Comparison of ENCODE assay signal across 14 mouse cellular contexts in the genomic region with DNA sequence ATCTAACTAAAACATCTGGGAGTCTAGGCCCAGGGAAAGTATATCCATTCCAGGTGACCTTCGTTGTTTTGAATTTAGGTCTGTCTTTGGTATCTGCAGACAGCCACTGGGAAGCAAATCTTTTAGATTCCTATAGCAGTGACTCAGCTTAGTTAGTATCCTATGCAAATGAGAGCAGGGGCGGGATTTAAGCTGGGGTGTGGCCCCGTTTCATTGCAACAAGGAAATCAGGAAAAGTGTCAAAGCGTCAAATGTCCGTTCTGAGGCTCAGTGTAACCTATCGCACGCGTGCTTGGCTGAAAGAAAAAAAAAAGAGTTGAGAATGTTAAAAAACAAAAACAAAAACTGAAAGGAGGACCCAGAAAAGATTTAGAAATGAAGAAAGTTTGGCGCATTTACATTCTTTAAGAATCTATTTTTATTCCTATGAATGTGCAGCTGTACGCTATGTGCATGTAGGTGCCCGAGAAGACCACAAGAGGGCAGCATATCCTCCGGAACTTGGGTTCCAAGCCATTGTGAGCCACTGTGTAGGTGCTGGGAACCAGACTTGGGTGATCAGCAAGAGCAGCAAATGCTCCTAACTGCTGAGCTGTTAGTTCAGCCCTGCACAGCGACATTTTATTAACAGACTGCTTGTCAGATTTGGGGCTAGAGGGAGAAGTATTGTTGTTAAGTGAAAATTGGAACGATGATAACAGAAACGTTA. TPM values are rescaled to one million over a fixed set of nuclear protein-coding genes. Genes with fewer than 3 reads are reported as not detected.
DNase-seq lines count a peak whose midpoint lies in the region; ATAC-seq and TF ChIP-seq lines count a peak whose summit lies in the region.
"Had no signal": no experiment of that assay in that cellular context is flagged by ENCODE, and none has a peak within 500 bp of the region (broad histone marks: within the 10 kb centered on the region; RNA-seq: fewer than 3 reads in every experiment).

No protein-coding gene starts in this region.

- TF ChIP-seq POLR2A in cerebellum, adult 2 months (IDR thresholded peaks at IDR 0.05; ENCODE audit: borderline replicate concordance, insufficient read depth, low read length) = no peak

- no peak for ATAC-seq in cerebellum, adult (ENCODE audit: insufficient number of reproducible peaks, low FRiP score, low TSS enrichment)
- ATAC-seq in limb, embryonic 12.5 days (ENCODE audit: insufficient number of reproducible peaks, insufficient read depth, low FRiP score, low TSS enrichment, low read depth) = no peak
- ATAC-seq in G1E (ENCODE audit: extremely low read depth, insufficient number of reproducible peaks, low FRiP score, poor library complexity, severe bottlenecking) = no peak
- ATAC-seq: forebrain, embryonic 16.5 days had no signal

- WGBS in cerebellum, adult 2 months = 94% methylated on average over 15 of the region's 15 CpGs
- WGBS in limb, embryonic 12.5 days = 85% methylated on average over 15 of the region's 15 CpGs
- 85% methylated on average over 15 of the region's 15 CpGs for WGBS in limb, embryonic 10.5 days

- TF ChIP-seq CTCF in cerebellum, adult 2 months (IDR thresholded peaks at IDR 0.05; ENCODE audit: borderline replicate concordance, insufficient read depth, low read depth, low read length) = peak; percentile 36; the same call in 1 of the 2 replicates
- TF ChIP-seq CTCF in G1E (IDR thresholded peaks at IDR 0.05; ENCODE audit: low read depth, low read length) = 0 out of 2 replicates have a peak, but pooled peaks have one; percentile 23

- H3K27me3 ChIP-seq in cerebellum, adult 2 months (ENCODE audit: control insufficient read depth, insufficient read depth, low read length) = no peaks in the 10 kb centered on the region
- peaks cover 2% of the 10 kb centered on the region; the same call in 1 of the 2 replicates for H3K27me3 ChIP-seq in limb, embryonic 12.5 days
- 0 out of 2 replicates have a peak, but pooled peaks cover 5% of the 10 kb centered on the region for H3K27me3 ChIP-seq in limb, embryonic 10.5 days (ENCODE audit: low read depth, poor library complexity, severe bottlenecking)
- no peaks in the 10 kb centered on the region for H3K27me3 ChIP-seq in G1E (ENCODE audit: insufficient read depth, low read length)
- H3K27me3 ChIP-seq: lung, embryonic 15.5 days had no signal

- H3K9me3 ChIP-seq in limb, embryonic 12.5 days = peaks cover 4% of the 10 kb centered on the region; the same call in 1 of the 2 replicates
- H3K9me3 ChIP-seq in limb, embryonic 10.5 days (replicated peaks) = no peaks in the 10 kb centered on the region
- H3K9me3 ChIP-seq in G1E (replicated peaks) = peaks cover 30% of the 10 kb centered on the region
- H3K9me3 ChIP-seq: lung, embryonic 15.5 days had no signal

- H3K4me1 ChIP-seq in cerebellum, adult 2 months (ENCODE audit: control insufficient read depth, insufficient read depth, low read length) = peaks cover 3% of the 10 kb centered on the region; the same call in 1 of the 2 replicates
- H3K4me1 ChIP-seq in limb, embryonic 12.5 days (replicated peaks) = peaks cover 21% of the 10 kb centered on the region
- H3K4me1 ChIP-seq in limb, embryonic 10.5 days = peaks cover 26% of the 10 kb centered on the region
- H3K4me1 ChIP-seq in G1E (ENCODE audit: insufficient read depth, low read depth, low read length) = no peaks in the 10 kb centered on the region

- no peaks in the 10 kb centered on the region for H3K36me3 ChIP-seq in limb, embryonic 12.5 days
- H3K36me3 ChIP-seq in limb, embryonic 10.5 days = no peaks in the 10 kb centered on the region
- no peaks in the 10 kb centered on the region for H3K36me3 ChIP-seq in G1E (replicated peaks)
- H3K36me3 ChIP-seq: lung, embryonic 15.5 days had no signal

- no peak overlapping the region for H3K4me3 ChIP-seq in cerebellum, adult 2 months (replicated peaks; ENCODE audit: insufficient read depth, low read depth, low read length)
- no peak overlapping the region for H3K4me3 ChIP-seq in limb, embryonic 12.5 days (replicated peaks)
- H3K4me3 ChIP-seq in limb, embryonic 10.5 days = no peak overlapping the region
- no peak overlapping the region for H3K4me3 ChIP-seq in G1E (ENCODE audit: low read depth, low read length)
- H3K4me3 ChIP-seq: myocyte had no signal

- H3K4me2 ChIP-seq in limb, embryonic 12.5 days = peak overlapping the region; percentile 78; the same call in 1 of the 2 replicates

- no peak overlapping the region for H3K27ac ChIP-seq in cerebellum, adult 2 months (ENCODE audit: insufficient read depth, low read length)
- H3K27ac ChIP-seq in limb, embryonic 12.5 days = no peak overlapping the region
- H3K27ac ChIP-seq in limb, embryonic 10.5 days = no peak overlapping the region
- H3K27ac ChIP-seq: lung, embryonic 15.5 days had no signal

- no peak overlapping the region for H3K9ac ChIP-seq in limb, embryonic 12.5 days (replicated peaks)
- H3K9ac ChIP-seq: lung, embryonic 15.5 days had no signal

- no peak for DNase-seq in cerebellum, adult 2 months
- DNase-seq in limb, embryonic 10.5 days (ENCODE audit: low spot score) = no peak
- DNase-seq in G1E (ENCODE audit: low spot score) = no peak
- peak; percentile 67 for DNase-seq in induced T-regulatory cell, adult 2 months (ENCODE audit: low read depth)
- DNase-seq in layer of hippocampus, adult 11-12 months (ENCODE audit: low spot score) = no peak
- DNase-seq in gastrocnemius, adult 18-20 months (ENCODE audit: low spot score) = no peak
- DNase-seq: adrenal gland, adult 2 months; cerebellum, postnatal 25 days; heart, postnatal 14 days had no signal

RNA-seq across cellular contexts. Expression of gene 1500009L16Rik, which starts 1.8 kb away (rescaled TPM):
- 17.9 and 18.8 TPM in 2 replicates for polyA plus RNA-seq in cerebellum, adult 2 months (2012; rRNA removed)
- 43.9 and 45.1 TPM in 2 replicates for polyA plus RNA-seq in limb, embryonic 12.5 days (2016; fragmentation: Nextera tagmentation; extraction: Ambion mirVana)
- polyA plus RNA-seq in limb, embryonic 10.5 days (2016; fragmentation: Nextera tagmentation; extraction: Ambion mirVana) = 36.9 and 46.6 TPM in 2 replicates
- total RNA-seq in G1E (2014; fragmentation: Nextera tagmentation) = not detected in 2 replicates
- 0.12 and 0.22 TPM in 2 replicates for total RNA-seq in G1E (2017)
- not detected in 2 replicates for polyA plus RNA-seq in G1E (2012)
- total RNA-seq in gastrocnemius, adult 18-20 months (2021) = under 1 TPM; 0.27 to 0.88 TPM
- polyA plus RNA-seq: myocyte had no signal

Comparison
In these comparisons a context has a peak if more than half of its experiments do, and no peak if none do; other contexts are left out.
1. RNA of gene 1500009L16Rik, which starts 1.8 kb away (polyA plus RNA-seq): 36.9 to 46.6 TPM in limb, embryonic 10.5 days, 43.9 to 45.1 TPM in limb, embryonic 12.5 days and 17.9 to 18.8 TPM in cerebellum, adult 2 months; not detected in G1E; every median in the first group is over 10 times any median in the second.